In genomic region chr7:123453066-123453465, GRCm38 (mm10) we compare ENCODE assay signal across 29 mouse cellular contexts. TPM values are rescaled to one million over a fixed set of nuclear protein-coding genes. Genes with fewer than 3 reads are reported as not detected.
DNase-seq lines count a peak whose midpoint lies in the region; ATAC-seq and TF ChIP-seq lines count a peak whose summit lies in the region.
"Had no signal": no experiment of that assay in that cellular context is flagged by ENCODE, and none has a peak within 500 bp of the region (broad histone marks: within the 10 kb centered on the region; RNA-seq: fewer than 3 reads in every experiment).

No protein-coding gene starts in this region.

- ATAC-seq in kidney, postnatal 0 days (replicated peaks; ENCODE audit: low FRiP score, low read depth) = no peak
- 0 out of 2 replicates have a peak, but pooled peaks have one; percentile 28 for ATAC-seq in intestine, embryonic 15.5 days
- peak; percentile 48; the same call in 1 of the 2 replicates for ATAC-seq in liver, postnatal 0 days
- ATAC-seq: forebrain, embryonic 16.5 days; lung, postnatal 0 days; midbrain, embryonic 15.5 days; Patski had no signal

- no peak overlapping the region for H3K9ac ChIP-seq in kidney, postnatal 0 days (ENCODE audit: low read depth, low read length)
- no peak overlapping the region for H3K9ac ChIP-seq in intestine, embryonic 15.5 days
- no peak overlapping the region for H3K9ac ChIP-seq in liver, postnatal 0 days (replicated peaks)
- H3K9ac ChIP-seq: hindbrain, embryonic 14.5 days; liver, embryonic 14.5 days; midbrain, embryonic 15.5 days; neural tube, embryonic 12.5 days had no signal

- TF ChIP-seq CTCF in kidney, postnatal 0 days (IDR thresholded peaks at IDR 0.05; ENCODE audit: low read depth) = no peak
- TF ChIP-seq CTCF in liver, postnatal 0 days (IDR thresholded peaks at IDR 0.05; ENCODE audit: low read depth) = no peak

- no peaks in the 10 kb centered on the region for H3K36me3 ChIP-seq in kidney, postnatal 0 days (ENCODE audit: insufficient read depth, low read length)
- H3K36me3 ChIP-seq in intestine, embryonic 15.5 days = no peaks in the 10 kb centered on the region
- no peaks in the 10 kb centered on the region for H3K36me3 ChIP-seq in liver, postnatal 0 days (replicated peaks; ENCODE audit: insufficient read depth, low read length)
- H3K36me3 ChIP-seq: embryonic facial prominence, embryonic 10.5 days; G1E; midbrain, embryonic 15.5 days; neural tube, embryonic 12.5 days had no signal

- H3K4me3 ChIP-seq in kidney, postnatal 0 days (replicated peaks; ENCODE audit: low read depth, low read length) = no peak overlapping the region
- no peak overlapping the region for H3K4me3 ChIP-seq in intestine, embryonic 15.5 days (replicated peaks)
- no peak overlapping the region for H3K4me3 ChIP-seq in liver, postnatal 0 days (ENCODE audit: low read depth, low read length)
- H3K4me3 ChIP-seq: embryonic facial prominence, embryonic 10.5 days; midbrain, embryonic 15.5 days; neural tube, embryonic 12.5 days had no signal

- no peak for TF ChIP-seq EP300 in liver, postnatal 0 days (IDR thresholded peaks at IDR 0.05; ENCODE audit: low read depth)

- no peaks in the 10 kb centered on the region for H3K4me1 ChIP-seq in kidney, postnatal 0 days (replicated peaks; ENCODE audit: insufficient read depth, low read length)
- no peaks in the 10 kb centered on the region for H3K4me1 ChIP-seq in intestine, embryonic 15.5 days (replicated peaks)
- peaks cover 20% of the 10 kb centered on the region for H3K4me1 ChIP-seq in liver, postnatal 0 days (ENCODE audit: insufficient read depth)
- H3K4me1 ChIP-seq: embryonic facial prominence, embryonic 10.5 days; midbrain, embryonic 15.5 days; neural tube, embryonic 12.5 days had no signal

- intact Hi-C loops in heart, postnatal 36 days (cut with DNase I) = no loop called here

- H3K27me3 ChIP-seq in kidney, postnatal 0 days (ENCODE audit: insufficient read depth, low read length) = no peaks in the 10 kb centered on the region
- H3K27me3 ChIP-seq in intestine, embryonic 15.5 days (replicated peaks) = no peaks in the 10 kb centered on the region
- no peaks in the 10 kb centered on the region for H3K27me3 ChIP-seq in liver, postnatal 0 days (ENCODE audit: insufficient read depth, low read length)
- H3K27me3 ChIP-seq: CH12.LX; midbrain, embryonic 15.5 days; neural tube, embryonic 12.5 days; Patski had no signal

- no peak overlapping the region for H3K27ac ChIP-seq in kidney, postnatal 0 days
- no peak overlapping the region for H3K27ac ChIP-seq in intestine, embryonic 15.5 days
- peak overlapping the region; percentile 63 for H3K27ac ChIP-seq in liver, postnatal 0 days (ENCODE audit: low read depth)
- H3K27ac ChIP-seq: embryonic facial prominence, embryonic 10.5 days; hindbrain, embryonic 14.5 days; liver, embryonic 14.5 days; macrophage; midbrain, embryonic 15.5 days; neural tube, embryonic 12.5 days had no signal

- H3K9me3 ChIP-seq in kidney, postnatal 0 days (replicated peaks; ENCODE audit: low read length) = no peaks in the 10 kb centered on the region
- H3K9me3 ChIP-seq in intestine, embryonic 15.5 days = no peaks in the 10 kb centered on the region
- no peaks in the 10 kb centered on the region for H3K9me3 ChIP-seq in liver, postnatal 0 days (ENCODE audit: low read length)
- H3K9me3 ChIP-seq: embryonic facial prominence, embryonic 10.5 days; G1E; midbrain, embryonic 15.5 days; neural tube, embryonic 12.5 days had no signal

- WGBS in kidney, postnatal 0 days = 58% methylated on average over 8 of the region's 8 CpGs
- 66% methylated on average over 8 of the region's 8 CpGs for WGBS in intestine, embryonic 15.5 days
- 56% methylated on average over 8 of the region's 8 CpGs for WGBS in liver, postnatal 0 days (ENCODE audit: insufficient replicate concordance)

- H3K4me2 ChIP-seq in kidney, postnatal 0 days (ENCODE audit: low read length) = no peak overlapping the region
- H3K4me2 ChIP-seq in intestine, embryonic 15.5 days (replicated peaks) = no peak overlapping the region
- no peak overlapping the region for H3K4me2 ChIP-seq in liver, postnatal 0 days (ENCODE audit: low read depth, low read length)
- H3K4me2 ChIP-seq: hindbrain, embryonic 14.5 days; midbrain, embryonic 15.5 days; neural tube, embryonic 12.5 days had no signal

- peak; percentile 13 for DNase-seq in heart, adult 8-10 months (ENCODE audit: low spot score)
- no peak for DNase-seq in heart, postnatal 36 days
- DNase-seq in kidney, postnatal 0 days (ENCODE audit: low spot score) = peak; percentile 53
- no peak for DNase-seq in kidney, adult 9 months
- DNase-seq in liver, postnatal 0 days = no peak
- DNase-seq in adrenal gland, adult 8-10 months = no peak
- DNase-seq: B cell, adult 2 months; cerebellum, adult 11 months; cerebellum, postnatal 10 days; layer of hippocampus, postnatal 36 days; right cerebral cortex, postnatal 14 days; spleen, adult 18-20 months; thymus, postnatal 14 days had no signal

RNA-seq across cellular contexts. Expression of gene Aqp8, which starts 9.0 kb away (rescaled TPM):
- total RNA-seq in heart, adult 8-10 months (2022) = 10 to 100 TPM in 2 of 4 experiments, 1 to 10 TPM in 2; 9.5 to 11.9 (median 10.1) TPM
- total RNA-seq in heart, postnatal 36 days (2021) = 1 to 10 TPM; 3.5 to 5.5 TPM
- 0.56 and 0.99 TPM in 2 replicates for polyA plus RNA-seq in kidney, postnatal 0 days (2015; fragmentation: Nextera tagmentation; extraction: Ambion mirVana)
- polyA plus RNA-seq in intestine, embryonic 15.5 days (2015; fragmentation: Nextera tagmentation; extraction: Ambion mirVana) = 12.4 and 28.8 TPM in 2 replicates
- polyA plus RNA-seq in liver, postnatal 0 days (2015; fragmentation: Nextera tagmentation; extraction: Ambion mirVana) = 24.6 and 29.3 TPM in 2 replicates
- not detected for total RNA-seq in adrenal gland, adult 8-10 months (2022)
- total RNA-seq: adrenal gland, adult 18-20 months; CH12.LX; layer of hippocampus, adult 8-10 months; layer of hippocampus, postnatal 36 days; left cerebral cortex, postnatal 10 days had no signal
- polyA plus RNA-seq: cortical plate, adult 2 months; forebrain, embryonic 16.5 days; hindbrain, embryonic 14.5 days; lung, postnatal 0 days; macrophage; midbrain, embryonic 15.5 days; Patski had no signal

RNA-seq across cellular contexts. Expression of gene Zkscan2, which starts 47.2 kb away (rescaled TPM):
- total RNA-seq in heart, adult 8-10 months (2022) = under 1 TPM; 0.32 to 0.87 (median 0.46) TPM
- under 1 TPM; 0.16 to 0.42 TPM for total RNA-seq in heart, postnatal 36 days (2021)
- 1.3 and 1.4 TPM in 2 replicates for polyA plus RNA-seq in kidney, postnatal 0 days (2015; fragmentation: Nextera tagmentation; extraction: Ambion mirVana)
- 1.8 and 2.1 TPM in 2 replicates for polyA plus RNA-seq in intestine, embryonic 15.5 days (2015; fragmentation: Nextera tagmentation; extraction: Ambion mirVana)
- polyA plus RNA-seq in liver, postnatal 0 days (2015; fragmentation: Nextera tagmentation; extraction: Ambion mirVana) = 0.05 TPM in 1 of 2 replicates, not detected in the other
- 1 to 10 TPM; 1.7 to 5.7 (median 4.1) TPM for total RNA-seq in adrenal gland, adult 8-10 months (2022)
- total RNA-seq: CH12.LX had no signal
- polyA plus RNA-seq: G1E, macrophage had no signal

Comparison
In these comparisons a context has a peak if more than half of its experiments do, and no peak if none do; other contexts are left out.
1. DNase-seq: peak in heart, adult 8-10 months (single experiment) and kidney, postnatal 0 days (single experiment); none in heart, postnatal 36 days (0 of 2), kidney, adult 9 months (single experiment), liver, postnatal 0 days (single experiment) and adrenal gland, adult 8-10 months (single experiment).
2. RNA of gene Aqp8, which starts 9.0 kb away (total RNA-seq): 9.5 to 11.9 TPM in heart, adult 8-10 months and 3.5 to 5.5 TPM in heart, postnatal 36 days; not detected in adrenal gland, adult 8-10 months; every median in the first group is over 4 times any median in the second.